Mouse (Mus musculus): ENCODE results near the gene Eif4ebp2.

DNA sequence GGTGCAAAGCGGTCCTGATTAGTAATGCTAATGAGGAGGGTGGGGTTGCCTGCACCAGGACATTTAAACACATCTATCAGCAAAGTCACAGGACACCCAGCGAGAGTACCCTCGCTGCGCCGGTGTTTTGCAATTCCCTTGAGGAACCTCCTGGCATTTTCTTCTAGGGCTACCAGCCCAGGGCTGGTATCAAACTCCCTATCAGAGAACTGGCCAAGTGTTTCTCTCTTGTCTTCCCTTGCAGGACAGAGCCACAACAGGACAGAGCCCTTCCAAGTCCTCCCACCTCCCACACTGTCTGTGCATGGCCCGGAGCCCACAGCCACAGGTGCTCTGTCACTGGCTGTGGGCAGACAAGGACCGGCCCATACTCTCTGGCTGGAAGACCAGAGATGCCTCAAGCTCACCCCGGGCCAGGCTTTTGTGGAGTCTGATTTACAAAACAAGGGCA, 70.2 kb downstream of the Eif4ebp2 start:
- TF ChIP-seq CTCF (IDR thresholded peaks at IDR 0.05; ENCODE audit: low read depth) (no peak), EP300 (IDR thresholded peaks at IDR 0.05; ENCODE audit: low read depth) (no peak)
